Mouse (Mus musculus): ENCODE results near the gene Myo1f.

GRCm38 (mm10) chr17:33598506-33598905 lies 43.0 kb downstream of the Myo1f start:
- TF ChIP-seq TAL1 (IDR thresholded peaks at IDR 0.05; ENCODE audit: low read length) (no peak), GATA1 (IDR thresholded peaks at IDR 0.05; ENCODE audit: low read length) (no peak)

Measured in erythroblast, embryonic 14.5 days (primary cell).